Mouse (Mus musculus) splenic B cell, adult 2 months (primary cell): ENCODE data around the gene Bag2.
"Not testable (repeated sequence)": the region's sequence is repeated elsewhere in the genome, so short reads cannot be mapped to it uniquely, and the experiment has no call there.

Experiments used
- DNase-seq: peaks from one replicate; pipeline ENCODE4 v3.0.0-alpha.2; 2011; ENCODE audit warnings: low read depth, low spot score
- H3K27me3 ChIP-seq: 2 replicates; pipeline ENCODE4 v1.6.1; 2012; ENCODE audit warnings: mild to moderate bottlenecking, low read length, moderate library complexity, mixed read lengths; ENCODE audit not compliant: control insufficient read depth, poor library complexity, insufficient read depth, severe bottlenecking
- H3K36me3 ChIP-seq: 2 replicates; pipeline ENCODE4 v1.6.1; 2012; ENCODE audit warnings: mild to moderate bottlenecking, low read length, moderate library complexity, mixed read lengths; ENCODE audit not compliant: control insufficient read depth, poor library complexity, insufficient read depth, severe bottlenecking

Bag2 gene

GRCm38 (mm10) chr1:33758488-33758887 is 893 bp upstream of the Bag2 start:
- Histone ChIP-seq H3K27me3 (no peaks in the 10 kb centered on the region), H3K36me3 (no peaks in the 10 kb centered on the region)
- no peak for DNase-seq

DNA sequence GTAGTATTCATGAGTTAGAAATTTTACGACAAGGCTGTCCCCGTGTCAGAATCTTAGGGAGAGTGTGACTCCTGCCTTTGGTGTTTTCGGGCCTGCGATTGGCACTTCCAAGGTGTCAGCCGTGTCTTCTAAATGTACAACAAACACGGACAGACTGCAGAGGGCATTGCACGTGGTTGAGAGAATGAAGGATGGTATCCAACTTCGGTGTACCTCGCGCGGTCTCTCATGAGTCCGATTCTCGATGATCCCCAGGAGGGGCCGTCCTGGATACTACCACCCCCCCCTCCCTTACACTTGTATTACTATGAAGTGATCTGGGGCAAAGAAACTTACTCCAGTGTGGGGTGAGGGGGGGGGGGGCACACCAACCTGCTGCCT is 572 bp downstream of the Bag2 start:
- peak; percentile 23 for DNase-seq
- Histone ChIP-seq H3K27me3 (no peaks in the 10 kb centered on the region), H3K36me3 (no peaks in the 10 kb centered on the region)

DNA sequence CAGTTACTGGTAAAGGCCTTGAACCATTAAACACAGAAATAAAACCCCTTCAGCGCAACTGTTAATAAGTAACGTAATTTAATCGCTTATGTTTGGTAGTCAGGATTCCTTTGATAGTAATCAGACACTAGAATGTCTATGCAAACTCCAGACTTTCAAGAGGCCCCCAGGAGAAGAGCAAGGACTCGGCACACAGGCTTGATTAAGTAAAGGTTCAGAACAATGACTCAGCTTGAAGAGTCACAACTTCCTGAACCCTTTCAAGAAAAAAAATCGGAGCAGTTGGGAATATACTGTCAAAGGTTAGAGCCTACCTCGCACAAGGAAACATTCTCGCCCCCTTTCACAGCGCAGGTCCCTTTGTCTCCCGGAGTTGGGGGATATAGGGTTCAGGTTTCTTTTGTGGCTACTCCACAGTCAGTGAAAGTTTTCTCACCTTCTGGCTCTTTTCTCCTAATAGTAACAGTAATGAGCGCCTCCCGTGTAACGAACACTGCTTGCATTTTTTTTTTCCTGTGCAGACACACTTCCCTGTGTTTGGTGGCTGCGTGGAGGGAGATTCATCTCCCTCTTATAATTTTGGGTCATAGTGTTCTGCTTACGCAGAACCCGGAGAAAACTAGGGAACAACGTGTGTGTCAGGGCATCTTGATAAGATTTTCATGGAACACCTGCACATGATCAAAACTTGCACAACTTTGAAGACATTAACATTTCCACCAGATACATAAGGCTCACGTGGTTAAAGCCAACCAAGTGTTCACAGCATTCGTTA is 1.1 kb downstream of the Bag2 start:
- DNase-seq = no peak
- Histone ChIP-seq H3K36me3 (no peaks in the 10 kb centered on the region), H3K27me3 (no peaks in the 10 kb centered on the region)

DNA sequence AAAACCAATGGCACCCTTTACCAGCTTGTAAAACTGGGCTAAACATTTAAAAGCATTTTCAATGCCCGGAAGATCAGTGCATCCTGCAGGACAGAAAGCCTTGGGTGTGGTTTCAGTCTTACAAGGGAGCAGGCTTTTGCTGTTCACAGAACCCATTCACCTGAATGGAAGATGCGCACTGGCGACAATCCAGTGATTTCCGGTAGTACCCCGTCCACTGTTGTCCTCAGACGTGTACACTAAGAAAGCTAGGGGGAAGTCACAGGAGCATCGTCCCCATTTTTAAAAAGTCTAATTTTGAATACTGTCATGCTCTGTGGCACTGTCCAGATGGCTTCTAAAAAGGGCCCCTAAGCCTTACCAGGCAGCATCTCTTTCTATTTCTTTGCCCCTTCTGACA is 1.8 kb downstream of the Bag2 start:
- H3K27me3 ChIP-seq = no peaks in the 10 kb centered on the region
- no peak for DNase-seq
- H3K36me3 ChIP-seq = no peaks in the 10 kb centered on the region

DNA sequence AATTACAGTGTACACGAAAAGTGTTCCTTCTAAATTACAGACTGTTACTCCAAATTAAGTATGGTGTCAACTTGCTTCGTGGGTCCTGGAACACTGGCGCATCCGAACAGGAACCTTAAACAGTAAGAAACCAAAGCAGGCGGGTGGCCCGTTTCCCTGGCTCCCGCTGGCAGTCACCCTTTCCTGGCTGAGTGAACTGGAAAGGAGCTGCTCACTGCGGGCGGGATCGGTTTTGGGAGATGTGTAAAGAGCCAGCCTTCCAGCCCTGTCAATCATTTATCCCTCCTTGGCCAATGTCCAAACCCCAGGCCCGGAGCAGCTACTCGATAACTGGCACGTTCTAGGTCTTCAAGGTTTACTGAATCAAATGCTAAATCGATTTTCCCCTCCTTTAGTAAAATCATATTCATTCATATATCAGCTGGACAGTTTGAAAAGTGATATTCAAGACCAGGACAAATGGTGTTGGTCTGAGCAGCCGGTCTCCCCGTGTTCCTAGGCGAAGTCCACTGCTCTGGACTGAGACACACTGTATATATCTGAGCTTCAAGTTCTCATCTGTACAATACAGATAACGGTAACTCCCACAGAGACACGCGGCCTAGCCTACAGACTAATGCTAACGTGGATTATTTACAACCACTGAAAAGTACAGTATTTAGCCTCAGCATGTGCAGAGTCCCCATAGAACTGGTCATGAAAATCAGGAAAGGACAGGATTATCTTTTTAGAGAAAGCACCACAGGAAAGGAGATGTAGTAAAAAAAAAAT is 2.4 kb downstream of the Bag2 start:
- H3K27me3 ChIP-seq = no peaks in the 10 kb centered on the region
- DNase-seq = no peak
- no peaks in the 10 kb centered on the region for H3K36me3 ChIP-seq

GRCm38 (mm10) chr1:33754089-33754488 is 3.5 kb downstream of the Bag2 start:
- Histone ChIP-seq H3K36me3 (no peaks in the 10 kb centered on the region), H3K27me3 (no peaks in the 10 kb centered on the region)
- no peak for DNase-seq

GRCm38 (mm10) chr1:33751283-33751682 is 6.3 kb downstream of the Bag2 start:
- Histone ChIP-seq H3K36me3 (no peaks in the 10 kb centered on the region), H3K27me3 (no peaks in the 10 kb centered on the region)
- no peak for DNase-seq

GRCm38 (mm10) chr1:33749709-33750108 is 7.9 kb downstream of the Bag2 start:
- not testable (repeated sequence) for H3K27me3 ChIP-seq, H3K36me3 ChIP-seq, DNase-seq

GRCm38 (mm10) chr1:33749109-33749508 is 8.5 kb downstream of the Bag2 start:
- H3K36me3 ChIP-seq = no peaks in the 10 kb centered on the region
- no peaks in the 10 kb centered on the region for H3K27me3 ChIP-seq
- no peak for DNase-seq

DNA sequence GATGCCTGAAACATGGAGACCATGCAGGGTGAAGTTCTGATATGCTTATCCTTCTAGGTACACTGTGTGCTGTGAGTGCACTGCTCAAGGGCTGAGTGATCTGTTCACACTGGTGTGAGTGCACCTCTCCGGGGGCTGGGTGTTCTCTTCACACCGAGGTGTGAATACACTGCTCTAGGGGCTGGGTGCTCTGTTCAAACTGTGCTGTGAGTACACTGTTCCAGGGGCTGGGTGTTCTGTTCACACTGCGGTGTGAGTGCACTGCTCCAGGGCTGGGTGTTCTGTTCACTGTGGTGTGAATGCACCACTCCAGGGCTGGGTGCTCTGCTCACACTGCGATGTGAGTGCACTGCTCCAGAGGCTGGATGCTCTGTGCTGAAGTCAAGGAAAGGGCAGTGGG is 11.7 kb downstream of the Bag2 start:
- no peaks in the 10 kb centered on the region for H3K27me3 ChIP-seq
- DNase-seq = no peak
- H3K36me3 ChIP-seq = no peaks in the 10 kb centered on the region

- not testable (repeated sequence) for H3K27me3 ChIP-seq, H3K36me3 ChIP-seq, DNase-seq
Measured at GRCm38 (mm10) chr1:33744815-33745214, 12.8 kb downstream of the Bag2 start.

DNA sequence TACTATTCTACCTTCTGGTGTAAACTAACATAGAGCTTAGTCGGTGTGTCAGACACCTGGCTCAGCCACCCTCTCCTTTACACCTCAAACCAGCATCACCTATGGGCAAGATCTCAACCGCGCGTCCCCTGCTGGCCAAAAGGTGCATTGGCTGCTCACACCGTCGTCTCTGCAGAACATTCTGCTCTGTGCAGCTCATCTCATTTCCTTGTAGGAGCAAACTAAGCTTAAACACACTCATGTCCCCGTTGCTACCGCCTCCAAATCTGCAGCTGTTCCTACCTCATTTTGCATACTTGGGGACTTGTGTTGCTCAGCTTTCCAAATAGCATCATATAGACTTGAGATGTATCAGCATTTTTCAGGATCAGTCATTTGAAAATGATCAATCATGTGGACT is 14.7 kb downstream of the Bag2 start:
- H3K36me3 ChIP-seq = no peaks in the 10 kb centered on the region
- DNase-seq = peak; percentile 59
- no peaks in the 10 kb centered on the region for H3K27me3 ChIP-seq

DNA sequence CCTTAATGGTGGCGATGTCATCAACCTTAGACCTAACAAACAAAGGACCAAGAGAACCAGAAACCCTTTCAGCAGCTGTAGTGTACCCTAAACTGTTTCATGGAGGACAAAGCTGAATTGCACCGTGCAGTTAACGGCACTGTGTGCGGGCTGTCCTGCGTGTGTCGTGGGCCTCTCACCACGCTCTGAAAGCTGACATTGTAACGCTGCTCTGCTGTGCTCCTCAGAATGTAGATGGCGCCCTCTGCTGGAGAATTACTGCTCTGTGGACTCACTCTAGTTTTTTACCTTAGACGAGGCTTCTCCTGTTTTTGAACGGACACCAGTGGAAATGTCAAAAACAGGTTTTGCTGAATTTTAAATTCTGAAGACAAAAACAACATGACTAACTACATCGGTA is 18.3 kb downstream of the Bag2 start:
- Histone ChIP-seq H3K36me3 (0 out of 2 replicates have a peak, but pooled peaks cover 3% of the 10 kb centered on the region), H3K27me3 (no peaks in the 10 kb centered on the region)
- peak; percentile 84 for DNase-seq

GRCm38 (mm10) chr1:33738681-33739278 is 18.8 kb downstream of the Bag2 start:
- Histone ChIP-seq H3K36me3 (0 out of 2 replicates have a peak, but pooled peaks cover 3% of the 10 kb centered on the region), H3K27me3 (no peaks in the 10 kb centered on the region)
- no peak for DNase-seq

DNA sequence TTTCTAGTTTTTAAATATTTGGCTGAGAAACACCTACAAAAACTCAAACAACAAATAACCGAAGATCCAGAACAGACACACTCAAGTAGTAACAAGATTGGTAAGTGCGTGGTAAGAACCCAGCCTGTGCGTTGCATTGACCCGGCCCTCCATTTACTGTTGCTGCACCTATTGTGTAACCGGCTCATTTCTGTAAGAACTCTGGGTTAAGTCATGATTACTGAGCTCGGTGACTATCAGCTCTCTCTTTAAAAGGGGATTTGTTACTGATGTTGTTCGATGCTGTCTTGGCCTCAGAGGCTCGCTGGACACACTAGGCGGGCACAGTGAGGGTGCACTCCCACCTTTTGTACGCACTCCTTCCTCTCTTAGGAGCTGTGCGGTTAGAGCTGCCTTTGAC is 19.3 kb downstream of the Bag2 start:
- 0 out of 2 replicates have a peak, but pooled peaks cover 3% of the 10 kb centered on the region for H3K36me3 ChIP-seq
- no peak for DNase-seq
- no peaks in the 10 kb centered on the region for H3K27me3 ChIP-seq
